Mouse (Mus musculus): ENCODE data around the gene Wtip. TPM values are rescaled to one million over a fixed set of nuclear protein-coding genes. Genes with fewer than 3 reads are reported as not detected.
"Not testable (repeated sequence)": the region's sequence is repeated elsewhere in the genome, so short reads cannot be mapped to it uniquely, and the experiment has no call there.

Wtip gene
- polyA plus RNA-seq, 1 experiment = 7.1 TPM

GRCm38 (mm10) chr7:34122987-34123720 lies 9.9 kb downstream of the Wtip start:
- no peaks in the 10 kb centered on the region for H3K4me1 ChIP-seq (ENCODE audit: control insufficient read depth, insufficient read depth, insufficient read length)
- no peak overlapping the region for H3K27ac ChIP-seq (ENCODE audit: insufficient read depth, low read length)
- H3K27me3 ChIP-seq (ENCODE audit: control insufficient read depth, insufficient read depth, low read length) = no peaks in the 10 kb centered on the region
- WGBS = 88% methylated on average over 6 of the region's 6 CpGs
- no peak overlapping the region for H3K4me3 ChIP-seq (ENCODE audit: extremely low read depth, insufficient read depth, insufficient read length)
- TF ChIP-seq POLR2A (IDR thresholded peaks at IDR 0.05; ENCODE audit: low read depth, low read length) (no peak), CTCF (IDR thresholded peaks at IDR 0.05; ENCODE audit: extremely low read depth, insufficient read depth, insufficient read length, insufficient replicate concordance) (no peak)
- DNase-seq (ENCODE audit: low read depth in 1 of 2, low spot score in 2 of 2) = no peak
- no peaks in the 10 kb centered on the region for H3K36me3 ChIP-seq (ENCODE audit: control insufficient read depth, insufficient read depth, low read length)

GRCm38 (mm10) chr7:34120636-34121035 lies 12.4 kb downstream of the Wtip start:
- H3K4me1 ChIP-seq (ENCODE audit: control insufficient read depth, insufficient read depth, insufficient read length); H3K36me3 ChIP-seq (ENCODE audit: control insufficient read depth, insufficient read depth, low read length); H3K27ac ChIP-seq (ENCODE audit: insufficient read depth, low read length); DNase-seq (ENCODE audit: low read depth in 1 of 2, low spot score in 2 of 2); H3K27me3 ChIP-seq (ENCODE audit: control insufficient read depth, insufficient read depth, low read length); H3K4me3 ChIP-seq (ENCODE audit: extremely low read depth, insufficient read depth, insufficient read length): not testable (repeated sequence)
- WGBS = 46% methylated on average over 1 of the region's 1 CpGs

GRCm38 (mm10) chr7:34116601-34117000 lies 16.5 kb downstream of the Wtip start:
- TF ChIP-seq POLR2A (IDR thresholded peaks at IDR 0.05; ENCODE audit: low read depth, low read length) (no peak), CTCF (IDR thresholded peaks at IDR 0.05; ENCODE audit: extremely low read depth, insufficient read depth, insufficient read length, insufficient replicate concordance) (no peak)
- no peak for DNase-seq (ENCODE audit: low read depth in 1 of 2, low spot score in 2 of 2)
- Histone ChIP-seq H3K27me3 (ENCODE audit: control insufficient read depth, insufficient read depth, low read length) (no peaks in the 10 kb centered on the region), H3K36me3 (ENCODE audit: control insufficient read depth, insufficient read depth, low read length) (no peaks in the 10 kb centered on the region), H3K4me1 (ENCODE audit: control insufficient read depth, insufficient read depth, insufficient read length) (no peaks in the 10 kb centered on the region), H3K4me3 (ENCODE audit: extremely low read depth, insufficient read depth, insufficient read length) (no peak overlapping the region), H3K27ac (ENCODE audit: insufficient read depth, low read length) (no peak overlapping the region)
- WGBS = 78% methylated on average over 3 of the region's 3 CpGs

GRCm38 (mm10) chr7:34109190-34109589 lies 23.9 kb downstream of the Wtip start:
- H3K36me3 ChIP-seq (ENCODE audit: control insufficient read depth, insufficient read depth, low read length) = no peaks in the 10 kb centered on the region
- H3K27me3 ChIP-seq (ENCODE audit: control insufficient read depth, insufficient read depth, low read length) = no peaks in the 10 kb centered on the region
- H3K4me1 ChIP-seq (ENCODE audit: control insufficient read depth, insufficient read depth, insufficient read length) = no peaks in the 10 kb centered on the region
- 89% methylated on average over 5 of the region's 5 CpGs for WGBS
- H3K27ac ChIP-seq (ENCODE audit: insufficient read depth, low read length) = no peak overlapping the region
- TF ChIP-seq POLR2A (IDR thresholded peaks at IDR 0.05; ENCODE audit: low read depth, low read length) (no peak), CTCF (IDR thresholded peaks at IDR 0.05; ENCODE audit: extremely low read depth, insufficient read depth, insufficient read length, insufficient replicate concordance) (no peak)
- DNase-seq (ENCODE audit: low read depth in 1 of 2, low spot score in 2 of 2) = no peak
- H3K4me3 ChIP-seq (ENCODE audit: extremely low read depth, insufficient read depth, insufficient read length) = no peak overlapping the region

- no peak for TF ChIP-seq CTCF (IDR thresholded peaks at IDR 0.05; ENCODE audit: extremely low read depth, insufficient read depth, insufficient read length, insufficient replicate concordance)
- TF ChIP-seq POLR2A (IDR thresholded peaks at IDR 0.05; ENCODE audit: low read depth, low read length) = no peak
- H3K27me3 ChIP-seq (ENCODE audit: control insufficient read depth, insufficient read depth, low read length) = no peaks in the 10 kb centered on the region
- H3K27ac ChIP-seq (ENCODE audit: insufficient read depth, low read length) = no peak overlapping the region
- H3K4me1 ChIP-seq (ENCODE audit: control insufficient read depth, insufficient read depth, insufficient read length) = no peaks in the 10 kb centered on the region
- H3K4me3 ChIP-seq (ENCODE audit: extremely low read depth, insufficient read depth, insufficient read length) = no peak overlapping the region
- DNase-seq (ENCODE audit: low read depth in 1 of 2, low spot score in 2 of 2) = no peak
- H3K36me3 ChIP-seq (ENCODE audit: control insufficient read depth, insufficient read depth, low read length) = no peaks in the 10 kb centered on the region
Observed at GRCm38 (mm10) chr7:34101276-34101675, 31.8 kb downstream of the Wtip start.

- no peaks in the 10 kb centered on the region for H3K36me3 ChIP-seq (ENCODE audit: control insufficient read depth, insufficient read depth, low read length)
- no peaks in the 10 kb centered on the region for H3K4me1 ChIP-seq (ENCODE audit: control insufficient read depth, insufficient read depth, insufficient read length)
- 69% methylated on average over 2 of the region's 2 CpGs for WGBS
- H3K4me3 ChIP-seq (ENCODE audit: extremely low read depth, insufficient read depth, insufficient read length) = no peak overlapping the region
- no peak for TF ChIP-seq CTCF (IDR thresholded peaks at IDR 0.05; ENCODE audit: extremely low read depth, insufficient read depth, insufficient read length, insufficient replicate concordance)
- no peak for TF ChIP-seq POLR2A (IDR thresholded peaks at IDR 0.05; ENCODE audit: low read depth, low read length)
- no peak for DNase-seq (ENCODE audit: low read depth in 1 of 2, low spot score in 2 of 2)
- no peaks in the 10 kb centered on the region for H3K27me3 ChIP-seq (ENCODE audit: control insufficient read depth, insufficient read depth, low read length)
- H3K27ac ChIP-seq (ENCODE audit: insufficient read depth, low read length) = no peak overlapping the region
Observed at GRCm38 (mm10) chr7:34100002-34100401, 33.1 kb downstream of the Wtip start.

GRCm38 (mm10) chr7:34094911-34095481 lies 38.1 kb downstream of the Wtip start, which contains the start of gene Scgb1b30:
TSS of gene Scgb1b30 (plus strand) at chr7:34095431.
- H3K4me3 ChIP-seq (ENCODE audit: extremely low read depth, insufficient read depth, insufficient read length) = no peak within 1 kb of the TSS
- H3K36me3 ChIP-seq (ENCODE audit: control insufficient read depth, insufficient read depth, low read length) = no peaks in the 10 kb centered on the region
- H3K4me1 ChIP-seq (ENCODE audit: control insufficient read depth, insufficient read depth, insufficient read length) = no peaks in the 10 kb centered on the region
- 71% methylated on average over 3 of the region's 3 CpGs for WGBS
- TF ChIP-seq CTCF (IDR thresholded peaks at IDR 0.05; ENCODE audit: extremely low read depth, insufficient read depth, insufficient read length, insufficient replicate concordance) = no peak
- no peak for TF ChIP-seq POLR2A (IDR thresholded peaks at IDR 0.05; ENCODE audit: low read depth, low read length)
- H3K27me3 ChIP-seq (ENCODE audit: control insufficient read depth, insufficient read depth, low read length) = no peaks in the 10 kb centered on the region
- no peak for DNase-seq (ENCODE audit: low read depth in 1 of 2, low spot score in 2 of 2)
- no peak within 1 kb of the TSS for H3K27ac ChIP-seq (ENCODE audit: insufficient read depth, low read length)

- not testable (repeated sequence) for H3K4me1 ChIP-seq (ENCODE audit: control insufficient read depth, insufficient read depth, insufficient read length); H3K4me3 ChIP-seq (ENCODE audit: extremely low read depth, insufficient read depth, insufficient read length); H3K27me3 ChIP-seq (ENCODE audit: control insufficient read depth, insufficient read depth, low read length); DNase-seq (ENCODE audit: low read depth in 1 of 2, low spot score in 2 of 2); H3K36me3 ChIP-seq (ENCODE audit: control insufficient read depth, insufficient read depth, low read length); H3K27ac ChIP-seq (ENCODE audit: insufficient read depth, low read length)
- WGBS = 82% methylated on average over 5 of the region's 5 CpGs
Observed at GRCm38 (mm10) chr7:34068132-34068531, 64.9 kb downstream of the Wtip start.
